Mouse (Mus musculus) liver, adult 2 months (tissue): ENCODE measurements around the gene Tekt3.

Source experiments
- CTCF ChIP-seq: fragments of 200-500 bp; IDR thresholded peaks from 2 replicates; pipeline ENCODE4 v1.5.1; 2011; ENCODE audit warnings: low read depth, low read length, control low read depth
- POLR2A ChIP-seq: fragments of 200-500 bp; IDR thresholded peaks from 2 replicates; pipeline ENCODE4 v1.6.1; 2011; ENCODE audit warnings: low read length, control low read depth; ENCODE audit not compliant: insufficient read depth; ENCODE audit errors: extremely low read depth

GRCm38 (mm10) chr11:63028131-63028530, 33.3 kb upstream of the Tekt3 start:
- no peak for TF ChIP-seq POLR2A
- TF ChIP-seq CTCF, result no peak
